Mouse (Mus musculus): Measurements from ENCODE around the gene Scaper. TPM values are rescaled to one million over a fixed set of nuclear protein-coding genes. Genes with fewer than 3 reads are reported as not detected.

Gene Scaper
- 7.2 and 8.2 TPM in 2 replicates for polyA plus RNA-seq (2014; fragmentation: Nextera tagmentation; extraction: Ambion mirVana)

DNA sequence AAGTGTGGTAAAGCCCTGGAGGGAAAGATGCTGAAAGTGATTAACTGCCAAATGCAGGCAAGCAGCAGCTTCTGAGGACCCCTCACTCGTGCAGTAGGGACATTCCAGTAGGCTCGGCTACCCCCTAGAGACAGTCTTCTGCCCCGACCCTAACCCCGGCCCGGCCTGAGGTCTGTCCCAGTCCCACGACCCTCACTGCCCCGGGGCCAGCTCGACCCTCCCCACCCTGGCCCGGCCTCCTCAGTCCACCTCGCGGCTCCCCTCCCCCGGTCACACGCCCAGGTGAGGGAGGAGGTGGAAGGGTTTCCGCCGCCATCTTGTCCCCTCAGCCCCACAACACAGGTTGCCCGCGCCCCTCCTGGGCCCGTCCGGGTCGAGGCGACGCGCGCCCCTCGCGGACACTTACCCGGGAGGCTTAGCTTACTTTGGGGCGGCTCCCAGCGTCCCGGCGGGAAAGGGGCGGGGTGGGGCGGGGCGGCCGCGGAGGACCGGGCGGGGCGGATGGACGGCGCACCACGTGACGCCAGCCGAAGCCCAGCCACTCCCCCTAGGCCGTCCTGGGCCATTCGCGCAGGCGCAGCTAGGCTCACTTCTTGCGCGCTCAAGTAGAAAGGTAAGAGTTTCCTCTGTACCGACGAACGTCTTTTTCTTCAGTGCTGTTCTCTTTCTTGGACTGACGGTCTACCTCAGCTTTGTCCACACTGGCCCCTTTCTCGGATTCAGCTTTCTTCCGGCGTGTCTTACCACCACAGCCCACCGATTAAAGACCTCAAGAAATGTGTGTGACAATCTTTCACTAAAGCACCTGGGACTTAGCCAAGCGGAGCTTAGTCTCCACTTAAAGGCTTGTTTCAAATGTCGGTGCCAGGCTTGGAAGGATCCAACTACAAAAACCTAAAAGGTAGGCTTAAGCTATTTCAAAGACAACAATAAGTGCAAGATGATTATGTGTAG lies at the start of gene Scaper:
TSS of gene Scaper (minus strand) at position 456 of the 954 bp plus-strand sequence.
- Histone ChIP-seq H3K9me3 (replicated peaks; ENCODE audit: control insufficient read depth, low read length) (no peaks in the 10 kb centered on the region), H3K27me3 (ENCODE audit: control insufficient read depth, insufficient read depth, low read length) (no peaks in the 10 kb centered on the region), H3K4me3 (ENCODE audit: low read depth, low read length) (peak within 1 kb of the TSS; percentile 79), H3K27ac (ENCODE audit: low read depth, low read length) (peak within 1 kb of the TSS; percentile 79), H3K4me2 (peak within 1 kb of the TSS; percentile 73), H3K4me1 (ENCODE audit: control insufficient read depth, insufficient read depth, low read length) (no peaks in the 10 kb centered on the region; the same call in 1 of the 2 replicates), H3K9ac (ENCODE audit: low read depth, low read length) (peak within 1 kb of the TSS; percentile 88), H3K36me3 (ENCODE audit: control insufficient read depth, insufficient read depth, low read length) (no peaks in the 10 kb centered on the region)
- peak; percentile 99 for ATAC-seq (replicated peaks; ENCODE audit: insufficient number of reproducible peaks, low FRiP score, low TSS enrichment)
- WGBS (ENCODE audit: insufficient replicate concordance) = 1% methylated on average over 59 of the region's 60 CpGs

DNA sequence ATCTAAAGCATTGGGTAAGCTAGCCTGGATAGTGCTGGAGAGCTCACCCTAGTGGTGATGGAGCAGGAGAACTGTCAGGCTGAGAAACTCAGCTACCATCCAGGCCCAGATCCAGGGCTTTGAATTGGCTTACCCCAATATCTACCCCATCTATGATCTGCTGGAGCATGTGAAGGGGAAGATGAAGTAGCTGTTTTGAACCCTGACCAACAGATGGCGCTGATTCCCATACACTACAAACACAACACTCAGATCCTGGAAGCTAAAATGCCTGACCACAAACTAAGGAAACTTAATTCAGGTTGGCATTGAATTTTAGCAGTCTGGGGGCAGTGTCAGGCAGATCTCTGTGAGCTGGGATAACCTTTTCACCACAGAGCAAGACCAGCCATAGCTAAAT lies 8.9 kb upstream of the Scaper start:
- Histone ChIP-seq H3K27me3 (ENCODE audit: control insufficient read depth, insufficient read depth, low read length) (no peaks in the 10 kb centered on the region), H3K36me3 (ENCODE audit: control insufficient read depth, insufficient read depth, low read length) (no peaks in the 10 kb centered on the region), H3K9ac (ENCODE audit: low read depth, low read length) (no peak overlapping the region), H3K4me3 (ENCODE audit: low read depth, low read length) (no peak overlapping the region), H3K4me1 (ENCODE audit: control insufficient read depth, insufficient read depth, low read length) (no peaks in the 10 kb centered on the region), H3K4me2 (no peak overlapping the region), H3K9me3 (replicated peaks; ENCODE audit: control insufficient read depth, low read length) (no peaks in the 10 kb centered on the region), H3K27ac (ENCODE audit: low read depth, low read length) (no peak overlapping the region)
- 25% methylated on average over 1 of the region's 1 CpGs for WGBS (ENCODE audit: insufficient replicate concordance)
- no peak for ATAC-seq (replicated peaks; ENCODE audit: insufficient number of reproducible peaks, low FRiP score, low TSS enrichment)

DNA sequence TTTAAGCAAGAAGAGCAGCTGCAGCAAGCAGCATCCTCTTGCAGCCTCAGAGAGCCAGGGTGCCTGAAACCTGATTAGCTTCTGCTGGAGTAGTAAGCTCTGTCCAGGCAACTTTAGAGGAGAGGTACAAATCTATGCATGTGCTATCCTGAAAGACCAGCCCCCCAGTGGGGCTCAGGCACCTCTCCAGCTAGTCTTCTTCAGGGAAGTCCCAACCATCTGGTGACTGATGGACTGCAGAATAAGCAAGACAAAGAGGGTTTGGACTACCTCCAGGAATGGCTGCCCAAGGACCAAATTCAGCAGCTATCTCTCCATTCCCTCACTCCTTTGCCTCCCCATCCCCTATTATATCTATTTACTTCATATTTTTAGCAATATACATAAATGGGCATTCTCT lies 3.4 kb upstream of the Scaper start:
- no peak overlapping the region for H3K4me3 ChIP-seq (ENCODE audit: low read depth, low read length)
- H3K4me1 ChIP-seq (ENCODE audit: control insufficient read depth, insufficient read depth, low read length) = no peaks in the 10 kb centered on the region; the same call in 1 of the 2 replicates
- H3K36me3 ChIP-seq (ENCODE audit: control insufficient read depth, insufficient read depth, low read length) = no peaks in the 10 kb centered on the region
- no peak overlapping the region for H3K4me2 ChIP-seq
- H3K9me3 ChIP-seq (replicated peaks; ENCODE audit: control insufficient read depth, low read length) = no peaks in the 10 kb centered on the region
- H3K9ac ChIP-seq (ENCODE audit: low read depth, low read length) = no peak overlapping the region
- ATAC-seq (replicated peaks; ENCODE audit: insufficient number of reproducible peaks, low FRiP score, low TSS enrichment) = no peak
- H3K27ac ChIP-seq (ENCODE audit: low read depth, low read length) = no peak overlapping the region
- H3K27me3 ChIP-seq (ENCODE audit: control insufficient read depth, insufficient read depth, low read length) = no peaks in the 10 kb centered on the region

DNA sequence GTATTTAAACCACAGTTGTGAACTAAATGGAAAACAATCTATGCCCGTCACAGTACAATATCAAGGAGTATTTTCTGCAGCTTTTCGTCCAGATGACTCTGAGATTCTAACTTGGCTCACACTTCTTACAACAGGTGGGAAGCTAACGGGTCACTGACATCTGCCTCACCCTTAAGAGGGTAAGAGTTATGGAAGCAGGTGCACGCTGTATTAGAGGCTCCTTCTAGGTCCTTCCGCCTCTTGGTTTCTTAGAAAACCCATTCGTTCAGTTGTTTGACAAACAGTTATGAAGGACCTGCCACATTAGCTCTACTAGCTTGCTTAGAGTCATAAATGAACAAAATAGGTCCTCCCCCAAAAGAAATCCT lies 683 bp upstream of the Scaper start:
- Histone ChIP-seq H3K27me3 (ENCODE audit: control insufficient read depth, insufficient read depth, low read length) (no peaks in the 10 kb centered on the region), H3K36me3 (ENCODE audit: control insufficient read depth, insufficient read depth, low read length) (no peaks in the 10 kb centered on the region), H3K4me3 (ENCODE audit: low read depth, low read length) (peak overlapping the region; percentile 79), H3K9ac (ENCODE audit: low read depth, low read length) (peak overlapping the region; percentile 88), H3K4me1 (ENCODE audit: control insufficient read depth, insufficient read depth, low read length) (no peaks in the 10 kb centered on the region; the same call in 1 of the 2 replicates), H3K9me3 (replicated peaks; ENCODE audit: control insufficient read depth, low read length) (no peaks in the 10 kb centered on the region), H3K4me2 (peak overlapping the region; percentile 64), H3K27ac (ENCODE audit: low read depth, low read length) (no peak overlapping the region)
- no peak for ATAC-seq (replicated peaks; ENCODE audit: insufficient number of reproducible peaks, low FRiP score, low TSS enrichment)
- 55% methylated on average over 6 of the region's 6 CpGs for WGBS (ENCODE audit: insufficient replicate concordance)

DNA sequence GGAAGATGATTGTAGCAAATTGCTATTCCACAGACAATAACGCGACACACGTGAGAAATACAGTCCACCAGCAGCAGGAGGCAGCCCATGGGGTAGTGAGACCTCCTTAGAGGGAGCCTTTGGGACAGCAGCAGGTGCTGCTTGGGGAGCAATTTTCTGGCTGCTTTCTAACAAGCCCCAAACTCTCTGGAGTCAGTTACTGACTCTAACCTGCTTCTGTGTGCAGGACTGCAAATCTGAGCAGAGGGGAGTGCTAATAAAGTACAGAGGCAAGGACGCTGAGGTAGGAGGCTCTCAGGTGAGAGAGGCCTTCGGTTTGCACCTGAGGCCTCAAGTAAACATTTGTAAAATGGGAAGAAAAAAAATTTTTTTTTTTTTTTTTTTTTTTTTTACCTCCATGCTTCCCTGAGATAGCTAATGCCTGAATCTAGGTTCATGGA lies 675 bp downstream of the Scaper start:
- Histone ChIP-seq H3K27ac (ENCODE audit: low read depth, low read length) (peak overlapping the region; percentile 79; the same call in 1 of the 2 replicates), H3K4me3 (ENCODE audit: low read depth, low read length) (peak overlapping the region; percentile 79), H3K4me1 (ENCODE audit: control insufficient read depth, insufficient read depth, low read length) (no peaks in the 10 kb centered on the region; the same call in 1 of the 2 replicates), H3K36me3 (ENCODE audit: control insufficient read depth, insufficient read depth, low read length) (no peaks in the 10 kb centered on the region), H3K27me3 (ENCODE audit: control insufficient read depth, insufficient read depth, low read length) (no peaks in the 10 kb centered on the region), H3K4me2 (peak overlapping the region; percentile 73), H3K9ac (ENCODE audit: low read depth, low read length) (peak overlapping the region; percentile 88), H3K9me3 (replicated peaks; ENCODE audit: control insufficient read depth, low read length) (no peaks in the 10 kb centered on the region)
- no peak for ATAC-seq (replicated peaks; ENCODE audit: insufficient number of reproducible peaks, low FRiP score, low TSS enrichment)
- 57% methylated on average over 5 of the region's 5 CpGs for WGBS (ENCODE audit: insufficient replicate concordance)

DNA sequence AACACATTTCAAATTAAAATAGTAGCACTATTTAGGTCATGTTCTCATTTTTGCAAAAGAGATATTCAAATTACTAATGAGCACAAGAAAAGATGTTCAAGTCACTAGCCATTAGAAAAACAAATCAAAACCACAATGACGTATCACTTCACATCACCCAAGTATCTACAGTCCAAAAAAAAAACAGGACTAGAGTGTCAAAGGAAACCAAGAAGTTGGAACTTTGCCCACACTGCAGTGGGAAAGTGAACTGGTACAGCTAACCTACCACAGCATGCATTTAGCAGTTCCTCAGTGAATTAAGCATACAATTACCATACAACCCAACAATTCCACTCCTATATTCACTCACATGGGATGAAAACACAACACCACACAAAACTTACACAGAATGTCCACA lies 5.4 kb downstream of the Scaper start:
- no peak overlapping the region for H3K4me2 ChIP-seq
- no peaks in the 10 kb centered on the region; the same call in 1 of the 2 replicates for H3K4me1 ChIP-seq (ENCODE audit: control insufficient read depth, insufficient read depth, low read length)
- H3K4me3 ChIP-seq (ENCODE audit: low read depth, low read length) = no peak overlapping the region
- H3K9me3 ChIP-seq (replicated peaks; ENCODE audit: control insufficient read depth, low read length) = no peaks in the 10 kb centered on the region
- H3K9ac ChIP-seq (ENCODE audit: low read depth, low read length) = no peak overlapping the region
- ATAC-seq (replicated peaks; ENCODE audit: insufficient number of reproducible peaks, low FRiP score, low TSS enrichment) = no peak
- no peaks in the 10 kb centered on the region for H3K27me3 ChIP-seq (ENCODE audit: control insufficient read depth, insufficient read depth, low read length)
- 49% methylated on average over 1 of the region's 1 CpGs for WGBS (ENCODE audit: insufficient replicate concordance)
- H3K36me3 ChIP-seq (ENCODE audit: control insufficient read depth, insufficient read depth, low read length) = no peaks in the 10 kb centered on the region
- H3K27ac ChIP-seq (ENCODE audit: low read depth, low read length) = no peak overlapping the region

DNA sequence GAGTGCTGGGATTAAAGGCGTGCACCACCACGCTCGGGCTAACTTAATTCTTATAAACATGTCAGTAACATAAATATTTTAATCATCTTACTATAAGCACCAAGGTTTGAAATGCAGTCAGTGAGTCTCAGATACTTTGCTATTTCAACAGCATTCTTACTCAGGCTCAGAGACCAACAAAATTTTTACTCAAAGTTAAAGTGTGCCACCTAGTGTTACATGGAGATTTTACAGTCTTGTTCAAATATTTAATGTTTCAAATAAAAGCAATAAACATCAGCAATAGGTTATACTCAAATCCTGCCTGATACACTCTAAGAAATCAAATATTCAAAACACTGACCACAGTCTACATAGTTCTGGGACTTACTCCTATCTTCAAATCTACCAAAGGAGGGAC lies 19.3 kb downstream of the Scaper start:
- 65% methylated on average over 3 of the region's 3 CpGs for WGBS (ENCODE audit: insufficient replicate concordance)
- Histone ChIP-seq H3K4me2 (no peak overlapping the region), H3K4me1 (ENCODE audit: control insufficient read depth, insufficient read depth, low read length) (no peaks in the 10 kb centered on the region), H3K4me3 (ENCODE audit: low read depth, low read length) (no peak overlapping the region), H3K27me3 (ENCODE audit: control insufficient read depth, insufficient read depth, low read length) (no peaks in the 10 kb centered on the region), H3K36me3 (ENCODE audit: control insufficient read depth, insufficient read depth, low read length) (no peaks in the 10 kb centered on the region), H3K9me3 (replicated peaks; ENCODE audit: control insufficient read depth, low read length) (no peaks in the 10 kb centered on the region), H3K27ac (ENCODE audit: low read depth, low read length) (no peak overlapping the region), H3K9ac (ENCODE audit: low read depth, low read length) (no peak overlapping the region)
- ATAC-seq (replicated peaks; ENCODE audit: insufficient number of reproducible peaks, low FRiP score, low TSS enrichment) = no peak

DNA sequence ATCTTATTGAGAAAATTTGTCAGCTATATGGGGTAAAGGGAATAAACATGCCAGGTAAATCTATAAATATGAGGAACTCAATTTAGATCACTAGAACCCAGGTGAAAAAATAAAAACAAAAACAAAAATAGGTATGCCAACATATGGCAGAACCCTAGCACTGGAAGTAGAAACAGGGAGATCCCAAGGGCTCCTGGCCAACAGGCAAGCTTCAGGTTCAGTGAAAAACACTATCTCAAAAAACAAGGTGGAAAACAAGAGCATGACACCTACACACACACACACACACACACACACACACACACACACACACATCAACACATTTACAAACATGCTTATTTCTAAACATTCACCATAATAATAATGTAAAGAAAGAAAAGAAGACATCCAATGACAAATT lies 21.2 kb downstream of the Scaper start:
- no peaks in the 10 kb centered on the region for H3K36me3 ChIP-seq (ENCODE audit: control insufficient read depth, insufficient read depth, low read length)
- H3K4me3 ChIP-seq (ENCODE audit: low read depth, low read length) = no peak overlapping the region
- no peaks in the 10 kb centered on the region for H3K9me3 ChIP-seq (replicated peaks; ENCODE audit: control insufficient read depth, low read length)
- no peak overlapping the region for H3K9ac ChIP-seq (ENCODE audit: low read depth, low read length)
- no peaks in the 10 kb centered on the region for H3K4me1 ChIP-seq (ENCODE audit: control insufficient read depth, insufficient read depth, low read length)
- H3K27ac ChIP-seq (ENCODE audit: low read depth, low read length) = no peak overlapping the region
- no peaks in the 10 kb centered on the region for H3K27me3 ChIP-seq (ENCODE audit: control insufficient read depth, insufficient read depth, low read length)
- ATAC-seq (replicated peaks; ENCODE audit: insufficient number of reproducible peaks, low FRiP score, low TSS enrichment) = no peak
- no peak overlapping the region for H3K4me2 ChIP-seq

DNA sequence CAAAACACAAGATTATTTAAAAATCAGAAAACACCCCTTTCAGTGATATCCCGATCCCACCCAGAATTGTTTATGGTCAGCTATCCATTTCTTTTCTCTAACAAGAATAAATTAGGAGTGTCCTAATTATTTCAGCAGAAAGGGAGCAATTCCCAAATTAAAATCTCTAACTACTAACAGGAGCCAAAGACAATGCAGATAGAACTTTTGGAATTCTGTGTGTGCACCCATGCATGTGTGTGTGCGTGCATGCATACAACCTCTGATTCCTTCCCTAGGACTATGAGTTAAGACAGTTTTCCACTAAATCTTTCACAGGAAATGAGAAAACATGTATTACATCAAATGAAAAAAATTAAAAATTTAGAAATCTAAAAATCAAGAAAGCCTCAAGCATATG lies 26.4 kb downstream of the Scaper start:
- no peak for ATAC-seq (replicated peaks; ENCODE audit: insufficient number of reproducible peaks, low FRiP score, low TSS enrichment)
- no peak overlapping the region for H3K9ac ChIP-seq (ENCODE audit: low read depth, low read length)
- no peak overlapping the region for H3K27ac ChIP-seq (ENCODE audit: low read depth, low read length)
- H3K9me3 ChIP-seq (replicated peaks; ENCODE audit: control insufficient read depth, low read length) = no peaks in the 10 kb centered on the region
- H3K4me2 ChIP-seq = no peak overlapping the region
- WGBS (ENCODE audit: insufficient replicate concordance) = 90% methylated on average over 2 of the region's 2 CpGs
- no peaks in the 10 kb centered on the region for H3K4me1 ChIP-seq (ENCODE audit: control insufficient read depth, insufficient read depth, low read length)
- H3K36me3 ChIP-seq (ENCODE audit: control insufficient read depth, insufficient read depth, low read length) = no peaks in the 10 kb centered on the region
- no peak overlapping the region for H3K4me3 ChIP-seq (ENCODE audit: low read depth, low read length)
- H3K27me3 ChIP-seq (ENCODE audit: control insufficient read depth, insufficient read depth, low read length) = no peaks in the 10 kb centered on the region

Measured in heart, embryonic 11.5 days (tissue).